Mouse (Mus musculus) embryonic facial prominence, embryonic 15.5 days (tissue): ENCODE results near the gene Ip6k1. TPM values are rescaled to one million over a fixed set of nuclear protein-coding genes. Genes with fewer than 3 reads are reported as not detected.
A peak's percentile ranks its signal among the peaks of the same experiment; 100 is the strongest.

Experiments used
- ATAC-seq: fragments of 200-750 bp; cut with Nextera tagmentation; 2 replicates; pipeline ENCODE4 v1.8.0; 2017; ENCODE audit warnings: low read depth, moderate TSS enrichment; ENCODE audit not compliant: insufficient number of reproducible peaks, low FRiP score, low TSS enrichment
- H3K27ac ChIP-seq: fragments of 300-500 bp; sonication (generic); replicated peaks from 2 replicates; pipeline ENCODE4 v1.5.1; 2015; ENCODE audit warnings: mild to moderate bottlenecking, inconsistent platforms
- H3K27me3 ChIP-seq: fragments of 300-500 bp; sonication (generic); 2 replicates; pipeline ENCODE4 v1.6.1; 2015; ENCODE audit warnings: inconsistent platforms
- H3K36me3 ChIP-seq: fragments of 300-500 bp; sonication (generic); 2 replicates; pipeline ENCODE4 v1.6.1; 2015; ENCODE audit warnings: mild to moderate bottlenecking, inconsistent platforms
- H3K4me1 ChIP-seq: fragments of 300-500 bp; sonication (generic); 2 replicates; pipeline ENCODE4 v1.6.1; 2015; ENCODE audit warnings: inconsistent platforms
- H3K4me2 ChIP-seq: fragments of 300-500 bp; sonication (generic); replicated peaks from 2 replicates; pipeline ENCODE4 v1.6.1; 2015; ENCODE audit warnings: mild to moderate bottlenecking, inconsistent platforms
- H3K4me3 ChIP-seq: fragments of 300-500 bp; sonication (generic); replicated peaks from 2 replicates; pipeline ENCODE4 v1.5.1; 2015; ENCODE audit warnings: mild to moderate bottlenecking, inconsistent platforms
- H3K9ac ChIP-seq: fragments of 300-500 bp; sonication (generic); 2 replicates; pipeline ENCODE4 v1.6.1; 2015; ENCODE audit warnings: inconsistent platforms
- H3K9me3 ChIP-seq: fragments of 300-500 bp; sonication (generic); replicated peaks from 2 replicates; pipeline ENCODE4 v1.6.1; 2016; ENCODE audit warnings: inconsistent platforms
- WGBS: fragments of 180-500 bp; shearing (Covaris S2); methylation state at CpG from one replicate; pipeline ENCODE4 v1.1.7; 2015; 5-methylcytosine and 5-hydroxymethylcytosine counted together
- polyA plus RNA-seq: library from polyadenylated mRNA; unstranded; fragments of >200 nt; fragmentation: Nextera tagmentation; extraction: Ambion mirVana; gene quantifications from 2 replicates; pipeline ENCODE4 v1.2.1, GENCODE M21; 2015

Ip6k1 gene
- polyA plus RNA-seq, 1 experiment from 2014 or later: 68.7 TPM

GRCm38 (mm10) chr9:107967437-107967836 is 34.9 kb upstream of the Ip6k1 start:
- Histone ChIP-seq H3K4me2 (no peak overlapping the region), H3K36me3 (peaks cover 40% of the 10 kb centered on the region; the same call in 1 of the 2 replicates), H3K9me3 (no peaks in the 10 kb centered on the region), H3K9ac (no peak overlapping the region), H3K27ac (no peak overlapping the region), H3K4me3 (no peak overlapping the region), H3K4me1 (no peaks in the 10 kb centered on the region), H3K27me3 (no peaks in the 10 kb centered on the region)
- no peak for ATAC-seq
- WGBS: 74% methylated on average over 6 of the region's 6 CpGs

GRCm38 (mm10) chr9:107968531-107968930 is 33.8 kb upstream of the Ip6k1 start:
- no peaks in the 10 kb centered on the region for H3K4me1 ChIP-seq
- no peak overlapping the region for H3K4me2 ChIP-seq
- H3K4me3 ChIP-seq: no peak overlapping the region
- H3K9ac ChIP-seq: no peak overlapping the region
- H3K27me3 ChIP-seq: no peaks in the 10 kb centered on the region
- peaks cover 33% of the 10 kb centered on the region; the same call in 1 of the 2 replicates for H3K36me3 ChIP-seq
- 91% methylated on average over 7 of the region's 7 CpGs for WGBS
- no peaks in the 10 kb centered on the region for H3K9me3 ChIP-seq
- ATAC-seq: no peak
- H3K27ac ChIP-seq: no peak overlapping the region

GRCm38 (mm10) chr9:107970311-107970710 is 32.0 kb upstream of the Ip6k1 start:
- Histone ChIP-seq H3K4me3 (no peak overlapping the region), H3K36me3 (peaks cover 22% of the 10 kb centered on the region; the same call in 1 of the 2 replicates), H3K27me3 (no peaks in the 10 kb centered on the region), H3K9ac (no peak overlapping the region), H3K9me3 (no peaks in the 10 kb centered on the region), H3K27ac (no peak overlapping the region), H3K4me2 (no peak overlapping the region), H3K4me1 (peaks cover 2% of the 10 kb centered on the region; the same call in 1 of the 2 replicates)
- WGBS: 85% methylated on average over 5 of the region's 5 CpGs
- no peak for ATAC-seq

- H3K27ac ChIP-seq: no peak overlapping the region
- H3K27me3 ChIP-seq: no peaks in the 10 kb centered on the region
- 71% methylated on average over 8 of the region's 8 CpGs for WGBS
- H3K9me3 ChIP-seq: no peaks in the 10 kb centered on the region
- H3K9ac ChIP-seq: no peak overlapping the region
- H3K4me3 ChIP-seq: no peak overlapping the region
- H3K4me1 ChIP-seq: peaks cover 7% of the 10 kb centered on the region; the same call in 1 of the 2 replicates
- ATAC-seq: no peak
- H3K36me3 ChIP-seq: peaks cover 22% of the 10 kb centered on the region; the same call in 1 of the 2 replicates
- no peak overlapping the region for H3K4me2 ChIP-seq
Observed at GRCm38 (mm10) chr9:107971690-107972541, 30.4 kb upstream of the Ip6k1 start.

- no peaks in the 10 kb centered on the region for H3K27me3 ChIP-seq
- 79% methylated on average over 10 of the region's 10 CpGs for WGBS
- no peak for ATAC-seq
- no peaks in the 10 kb centered on the region for H3K9me3 ChIP-seq
- no peak overlapping the region for H3K4me2 ChIP-seq
- no peak overlapping the region for H3K4me3 ChIP-seq
- H3K27ac ChIP-seq: peak overlapping the region; percentile 28; the same call in 1 of the 2 replicates
- H3K4me1 ChIP-seq: peaks cover 7% of the 10 kb centered on the region; the same call in 1 of the 2 replicates
- H3K9ac ChIP-seq: no peak overlapping the region
- H3K36me3 ChIP-seq: peaks cover 12% of the 10 kb centered on the region; the same call in 1 of the 2 replicates
Observed at GRCm38 (mm10) chr9:107974491-107975171, 27.7 kb upstream of the Ip6k1 start.

- Histone ChIP-seq H3K9me3 (no peaks in the 10 kb centered on the region), H3K4me1 (peaks cover 16% of the 10 kb centered on the region), H3K9ac (no peak within 1 kb of the TSS), H3K27ac (peak within 1 kb of the TSS; percentile 35), H3K4me3 (no peak within 1 kb of the TSS), H3K36me3 (peaks cover 10% of the 10 kb centered on the region; the same call in 1 of the 2 replicates), H3K27me3 (no peaks in the 10 kb centered on the region), H3K4me2 (no peak within 1 kb of the TSS)
- WGBS: 71% methylated on average over 12 of the region's 12 CpGs
- no peak for ATAC-seq
Observed at GRCm38 (mm10) chr9:107975399-107976386, 26.6 kb upstream of the Ip6k1 start, which contains the start of gene Uba7. Gene Uba7 (plus strand): TSS chr9:107975505.

GRCm38 (mm10) chr9:107978815-107979214 is 23.5 kb upstream of the Ip6k1 start:
- WGBS: 89% methylated on average over 12 of the region's 12 CpGs
- Histone ChIP-seq H3K4me2 (no peak overlapping the region), H3K4me1 (peaks cover 47% of the 10 kb centered on the region)

GRCm38 (mm10) chr9:107981684-107982605 is 20.4 kb upstream of the Ip6k1 start:
- 20% methylated on average over 7 of the region's 7 CpGs for WGBS
- Histone ChIP-seq H3K9ac (peak overlapping the region; percentile 1; the same call in 1 of the 2 replicates), H3K27me3 (no peaks in the 10 kb centered on the region), H3K4me3 (peak overlapping the region; percentile 84), H3K4me2 (peak overlapping the region; percentile 80), H3K4me1 (peaks cover 59% of the 10 kb centered on the region), H3K9me3 (no peaks in the 10 kb centered on the region), H3K27ac (peak overlapping the region; percentile 98), H3K36me3 (no peaks in the 10 kb centered on the region)
- ATAC-seq: peak; percentile 62

More at GRCm38 (mm10) chr9:107978815-107979214, 23.5 kb upstream of the Ip6k1 start:
- no peak overlapping the region for H3K9ac ChIP-seq
- no peaks in the 10 kb centered on the region for H3K9me3 ChIP-seq
- no peaks in the 10 kb centered on the region for H3K27me3 ChIP-seq
- H3K27ac ChIP-seq: no peak overlapping the region
- no peaks in the 10 kb centered on the region for H3K36me3 ChIP-seq
- ATAC-seq: no peak
- no peak overlapping the region for H3K4me3 ChIP-seq

GRCm38 (mm10) chr9:107982681-107983346 is 19.5 kb upstream of the Ip6k1 start, which contains the start of gene Gm20661:
Gene Gm20661 (plus strand): TSS chr9:107983058.
- Histone ChIP-seq H3K9me3 (no peaks in the 10 kb centered on the region), H3K36me3 (no peaks in the 10 kb centered on the region), H3K27me3 (no peaks in the 10 kb centered on the region), H3K9ac (peak within 1 kb of the TSS; percentile 61), H3K4me1 (peaks cover 60% of the 10 kb centered on the region), H3K27ac (peak within 1 kb of the TSS; percentile 98), H3K4me2 (peak within 1 kb of the TSS; percentile 80), H3K4me3 (peak within 1 kb of the TSS; percentile 84)
- peak; percentile 78 for ATAC-seq
- WGBS: 22% methylated on average over 14 of the region's 14 CpGs
